Mouse (Mus musculus) monocyte, adult 5-6 weeks (primary cell): ENCODE results near the gene Gm21310. TPM values are rescaled to one million over a fixed set of nuclear protein-coding genes. Genes with fewer than 3 reads are reported as not detected.
"Not testable (repeated sequence)": the region's sequence is repeated elsewhere in the genome, so short reads cannot be mapped to it uniquely, and the experiment has no call there.

Source experiments
- ATAC-seq: fragments of 153-309, 156-312 bp; replicated peaks from 2 replicates; pipeline ENCODE4 v1.8.0; 2017; ENCODE audit warnings: mild to moderate bottlenecking; ENCODE audit not compliant: low TSS enrichment, insufficient number of reproducible peaks, severe bottlenecking, poor library complexity, low FRiP score
- total RNA-seq: library from RNA; stranded (forward); fragments of 200-1000, 200-491, 200-594 nt; gene quantifications from 3 replicates; pipeline ENCODE4 v1.2.3, GENCODE M21; 2017

The Gm21310 gene
- not detected in 3 replicates for total RNA-seq

DNA sequence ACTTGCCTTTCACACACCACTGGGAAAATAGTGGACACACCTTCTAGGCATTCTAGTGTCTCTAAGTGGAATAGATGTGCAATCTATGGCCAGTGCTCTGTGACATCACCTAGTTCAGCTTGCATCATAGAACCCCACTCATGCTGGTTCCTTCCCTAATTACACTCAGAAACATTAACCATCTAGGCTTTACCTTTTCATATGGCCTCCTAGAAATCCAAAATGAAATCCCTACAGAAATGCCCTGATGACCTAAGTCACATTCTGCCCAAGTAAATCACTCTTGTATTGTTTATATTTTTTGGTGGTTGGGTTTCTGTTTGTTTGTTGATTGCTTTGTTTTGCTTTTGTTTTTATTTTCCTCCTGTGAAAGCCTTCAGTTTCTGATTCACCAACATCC, at the start of gene Gm21310:
Gene Gm21310 (minus strand): TSS at position 101 of the 400 bp plus-strand sequence.
- not testable (repeated sequence) for ATAC-seq

Other genes with a start within 250 kb of the Gm21310 start
- not detected in 3 replicates for gene Gm20834, start 177.4 kb upstream of the Gm21310 start, total RNA-seq